Mouse (Mus musculus): Measurements from ENCODE around the gene Rai1. TPM values are rescaled to one million over a fixed set of nuclear protein-coding genes. Genes with fewer than 3 reads are reported as not detected.

Rai1 gene
- total and polyA plus RNA-seq, 2 experiments, result 2.7 to 12.9 TPM

- Histone ChIP-seq H3K4me1 (ENCODE audit: control insufficient read depth, insufficient read depth, low read length) (peaks cover 16% of the 10 kb centered on the region), H3K27me3 (ENCODE audit: control insufficient read depth, insufficient read depth, low read length) (no peaks in the 10 kb centered on the region), H3K4me3 (ENCODE audit: insufficient read depth, low read depth, low read length) (peak overlapping the region; percentile 59), H3K79me2 (ENCODE audit: control insufficient read depth, insufficient read depth, low read length) (peaks cover 44% of the 10 kb centered on the region; the same call in 1 of the 2 replicates), H3K36me3 (ENCODE audit: control insufficient read depth, insufficient read depth, low read length) (no peaks in the 10 kb centered on the region), H3K9ac (ENCODE audit: low read depth, low read length) (peak overlapping the region; percentile 88), H3K27ac (replicated peaks; ENCODE audit: insufficient read depth, low read depth, low read length) (peak overlapping the region; percentile 91)
- DNase-seq (ENCODE audit: extremely low read depth, low read depth, low spot score), result no peak
- TF ChIP-seq POLR2A (IDR thresholded peaks at IDR 0.05; ENCODE audit: extremely low read depth, insufficient read depth, low read length) (no peak), CTCF (IDR thresholded peaks at IDR 0.05; ENCODE audit: low read depth, low read length) (no peak)
- WGBS, result 21% methylated on average over 6 of the region's 6 CpGs
Observed at GRCm38 (mm10) chr11:60115638-60116276, 10.9 kb downstream of the Rai1 start.

DNA sequence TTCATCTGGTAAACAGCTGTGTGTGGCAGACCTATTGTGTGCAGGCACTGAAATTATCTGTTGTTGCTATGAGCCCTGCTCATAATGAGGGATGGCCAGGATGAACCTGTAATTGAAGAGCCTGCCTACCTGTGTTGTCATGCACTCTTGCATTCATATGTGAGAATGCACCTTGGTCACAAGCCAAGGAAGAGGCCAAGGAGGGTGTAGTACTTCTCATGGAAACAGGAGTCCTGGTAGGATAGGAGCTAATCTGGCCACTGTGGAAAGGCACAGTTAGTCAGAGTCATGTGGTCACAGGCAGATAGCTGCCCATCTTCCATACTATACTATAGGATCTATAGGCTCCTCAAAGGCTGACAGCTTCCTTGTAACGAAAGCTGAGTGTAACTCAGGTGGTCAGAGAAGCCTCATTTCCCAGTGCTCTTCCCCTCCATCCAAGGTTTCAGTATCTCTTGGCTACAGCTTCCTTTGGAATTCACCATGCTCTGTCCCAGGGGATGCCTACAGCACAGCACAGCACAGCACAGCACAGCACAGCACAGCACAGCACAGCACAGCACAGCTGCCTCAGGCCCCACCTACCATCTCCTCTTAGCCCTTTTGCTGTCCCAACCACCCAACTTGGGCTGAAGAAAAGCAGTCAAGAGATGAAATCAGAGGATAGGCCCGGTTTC is 15.9 kb downstream of the Rai1 start:
- DNase-seq (ENCODE audit: extremely low read depth, low read depth, low spot score), result no peak
- Histone ChIP-seq H3K4me3 (ENCODE audit: insufficient read depth, low read depth, low read length) (no peak overlapping the region), H3K27me3 (ENCODE audit: control insufficient read depth, insufficient read depth, low read length) (no peaks in the 10 kb centered on the region), H3K36me3 (ENCODE audit: control insufficient read depth, insufficient read depth, low read length) (no peaks in the 10 kb centered on the region), H3K4me1 (ENCODE audit: control insufficient read depth, insufficient read depth, low read length) (peaks cover 2% of the 10 kb centered on the region), H3K79me2 (ENCODE audit: control insufficient read depth, insufficient read depth, low read length) (peaks cover 72% of the 10 kb centered on the region; the same call in 1 of the 2 replicates), H3K9ac (ENCODE audit: low read depth, low read length) (no peak overlapping the region), H3K27ac (replicated peaks; ENCODE audit: insufficient read depth, low read depth, low read length) (no peak overlapping the region)
- WGBS, result 92% methylated on average over 2 of the region's 2 CpGs
- TF ChIP-seq CTCF (IDR thresholded peaks at IDR 0.05; ENCODE audit: low read depth, low read length), result no peak
- TF ChIP-seq POLR2A (IDR thresholded peaks at IDR 0.05; ENCODE audit: extremely low read depth, insufficient read depth, low read length), result no peak

DNA sequence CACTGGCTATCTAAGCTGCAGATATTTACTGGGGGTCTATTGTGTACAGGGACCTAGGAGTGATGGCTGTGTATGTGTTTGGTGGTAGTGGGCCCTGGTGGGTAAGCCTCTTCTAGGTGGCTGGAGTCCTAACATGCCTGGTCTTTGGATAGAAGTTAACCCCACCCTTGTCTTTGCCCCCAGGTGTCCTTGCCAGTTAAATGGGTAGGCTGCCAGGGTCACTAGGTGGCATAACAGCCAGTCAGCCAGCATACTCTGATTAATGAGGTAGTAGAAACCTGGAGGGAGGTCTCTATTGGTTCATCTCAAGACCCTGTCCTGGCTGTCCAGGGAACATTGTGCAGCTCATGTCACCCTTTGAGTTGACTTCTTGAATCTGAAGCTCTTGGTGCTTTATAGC is 17.8 kb downstream of the Rai1 start:
- H3K79me2 ChIP-seq (ENCODE audit: control insufficient read depth, insufficient read depth, low read length), result peaks cover 69% of the 10 kb centered on the region; the same call in 1 of the 2 replicates
- H3K27ac ChIP-seq (replicated peaks; ENCODE audit: insufficient read depth, low read depth, low read length), result no peak overlapping the region
- DNase-seq (ENCODE audit: extremely low read depth, low read depth, low spot score), result no peak
- no peak overlapping the region for H3K4me3 ChIP-seq (ENCODE audit: insufficient read depth, low read depth, low read length)
- no peak for TF ChIP-seq CTCF (IDR thresholded peaks at IDR 0.05; ENCODE audit: low read depth, low read length)
- TF ChIP-seq POLR2A (IDR thresholded peaks at IDR 0.05; ENCODE audit: extremely low read depth, insufficient read depth, low read length), result no peak
- H3K27me3 ChIP-seq (ENCODE audit: control insufficient read depth, insufficient read depth, low read length), result no peaks in the 10 kb centered on the region
- H3K36me3 ChIP-seq (ENCODE audit: control insufficient read depth, insufficient read depth, low read length), result no peaks in the 10 kb centered on the region
- no peak overlapping the region for H3K9ac ChIP-seq (ENCODE audit: low read depth, low read length)
- no peaks in the 10 kb centered on the region; the same call in none of the 2 replicates for H3K4me1 ChIP-seq (ENCODE audit: control insufficient read depth, insufficient read depth, low read length)

GRCm38 (mm10) chr11:60127048-60127447 is 22.2 kb downstream of the Rai1 start:
- Histone ChIP-seq H3K4me3 (ENCODE audit: insufficient read depth, low read depth, low read length) (no peak overlapping the region), H3K27ac (replicated peaks; ENCODE audit: insufficient read depth, low read depth, low read length) (no peak overlapping the region), H3K79me2 (ENCODE audit: control insufficient read depth, insufficient read depth, low read length) (peaks cover 53% of the 10 kb centered on the region; the same call in 1 of the 2 replicates), H3K4me1 (ENCODE audit: control insufficient read depth, insufficient read depth, low read length) (peaks cover 4% of the 10 kb centered on the region; the same call in 1 of the 2 replicates), H3K36me3 (ENCODE audit: control insufficient read depth, insufficient read depth, low read length) (no peaks in the 10 kb centered on the region), H3K27me3 (ENCODE audit: control insufficient read depth, insufficient read depth, low read length) (no peaks in the 10 kb centered on the region), H3K9ac (ENCODE audit: low read depth, low read length) (no peak overlapping the region)
- DNase-seq (ENCODE audit: extremely low read depth, low read depth, low spot score), result no peak
- TF ChIP-seq POLR2A (IDR thresholded peaks at IDR 0.05; ENCODE audit: extremely low read depth, insufficient read depth, low read length), result no peak
- TF ChIP-seq CTCF (IDR thresholded peaks at IDR 0.05; ENCODE audit: low read depth, low read length), result no peak

DNA sequence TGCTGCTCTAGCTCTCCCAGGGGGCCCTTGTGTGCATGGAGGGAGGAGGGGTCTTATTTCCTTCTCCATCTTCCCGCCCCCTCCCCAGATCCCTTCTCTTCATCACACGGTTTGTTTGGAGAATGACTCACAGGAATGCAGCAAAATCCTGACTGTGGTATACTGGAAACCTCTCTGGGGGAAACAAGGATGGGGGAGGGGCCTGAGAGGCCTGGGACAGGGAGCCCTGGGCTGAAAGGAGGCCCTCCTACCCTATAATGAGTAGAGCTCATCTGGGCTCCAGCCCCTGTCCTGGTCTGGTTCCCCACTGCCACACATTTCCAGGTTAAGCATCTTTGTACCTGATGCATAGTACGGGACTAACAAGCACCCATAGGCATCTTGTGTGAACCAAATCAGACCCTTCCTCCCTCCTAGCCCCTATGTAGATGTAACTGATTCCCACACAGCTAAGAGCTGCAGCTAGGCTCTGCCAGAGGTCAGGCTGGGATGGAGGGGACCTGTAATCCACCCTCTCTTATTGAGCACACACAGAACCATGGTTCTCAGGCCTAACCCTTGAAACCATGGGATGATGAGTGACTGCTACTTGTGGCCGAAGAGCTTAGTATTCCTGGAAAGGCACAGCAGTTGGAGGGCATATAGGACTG is 23.2 kb downstream of the Rai1 start:
- Histone ChIP-seq H3K9ac (ENCODE audit: low read depth, low read length) (no peak overlapping the region), H3K36me3 (ENCODE audit: control insufficient read depth, insufficient read depth, low read length) (no peaks in the 10 kb centered on the region), H3K4me1 (ENCODE audit: control insufficient read depth, insufficient read depth, low read length) (peaks cover 12% of the 10 kb centered on the region), H3K27ac (replicated peaks; ENCODE audit: insufficient read depth, low read depth, low read length) (no peak overlapping the region), H3K4me3 (ENCODE audit: insufficient read depth, low read depth, low read length) (no peak overlapping the region), H3K27me3 (ENCODE audit: control insufficient read depth, insufficient read depth, low read length) (no peaks in the 10 kb centered on the region), H3K79me2 (ENCODE audit: control insufficient read depth, insufficient read depth, low read length) (peaks cover 50% of the 10 kb centered on the region; the same call in 1 of the 2 replicates)
- no peak for TF ChIP-seq POLR2A (IDR thresholded peaks at IDR 0.05; ENCODE audit: extremely low read depth, insufficient read depth, low read length)
- TF ChIP-seq CTCF (IDR thresholded peaks at IDR 0.05; ENCODE audit: low read depth, low read length), result no peak
- 87% methylated on average over 4 of the region's 4 CpGs for WGBS
- no peak for DNase-seq (ENCODE audit: extremely low read depth, low read depth, low spot score)
